In the genomic region with DNA sequence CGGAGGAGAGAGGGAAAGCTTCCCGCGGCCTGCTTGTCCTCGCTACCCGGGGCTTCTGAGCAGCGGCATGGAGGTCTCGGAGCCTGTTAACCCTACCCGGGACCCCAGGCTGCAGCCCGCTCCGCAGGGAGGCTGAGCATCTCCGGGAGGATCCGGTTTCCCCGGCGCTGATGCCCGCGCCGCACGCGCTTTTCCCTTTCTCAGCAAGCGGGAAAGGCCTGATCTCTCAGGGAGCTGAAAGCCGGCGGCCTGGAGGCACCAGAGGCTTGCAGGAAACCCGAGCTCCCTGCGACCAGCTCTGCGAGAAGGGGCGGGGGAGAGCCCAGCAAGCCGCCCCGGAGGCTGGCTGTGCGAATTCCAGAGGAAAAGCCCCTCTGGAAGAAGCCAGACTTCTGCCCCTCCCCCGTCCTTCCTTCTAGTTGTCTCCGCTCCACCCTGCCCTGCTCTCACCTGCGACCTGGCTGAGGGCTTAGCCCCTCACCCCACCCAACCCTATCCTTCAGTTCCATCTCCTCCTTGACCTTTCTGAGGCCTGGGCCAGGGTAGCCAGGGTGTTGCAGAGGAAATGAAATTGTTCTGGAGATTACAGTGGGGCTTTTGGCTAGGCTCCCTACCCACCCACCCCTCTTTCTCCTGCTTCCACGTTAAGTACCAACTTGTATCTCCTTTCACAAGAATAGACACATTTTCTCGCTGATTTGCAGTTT, we compare ENCODE assay signal across 8 mouse cellular contexts. TPM values are rescaled to one million over a fixed set of nuclear protein-coding genes. Genes with fewer than 3 reads are reported as not detected.
A peak's percentile ranks its signal among the peaks of the same experiment; 100 is the strongest.
DNase-seq lines count a peak whose midpoint lies in the region; ATAC-seq and TF ChIP-seq lines count a peak whose summit lies in the region.

No protein-coding gene starts in this region.

- TF ChIP-seq POLR2A in brain, embryonic 14.5 days (IDR thresholded peaks at IDR 0.05; ENCODE audit: borderline replicate concordance, extremely low read depth, insufficient read depth, insufficient read length, poor library complexity, severe bottlenecking) = no peak

- no peak for DNase-seq in lung, adult 18-20 months
- peak; percentile 79 for DNase-seq in brain, embryonic 14.5 days (ENCODE audit: low read depth)
- peak; percentile 79 for DNase-seq in forebrain, postnatal 0 days
- no peak for DNase-seq in liver, embryonic 14.5 days (ENCODE audit: low read depth in 3 of 3, low spot score in 3 of 3)
- DNase-seq in thymus, postnatal 14 days = no peak

- H3K9me3 ChIP-seq in lung, embryonic 15.5 days = no peaks in the 10 kb centered on the region
- no peaks in the 10 kb centered on the region for H3K9me3 ChIP-seq in forebrain, postnatal 0 days (ENCODE audit: low read length)
- no peaks in the 10 kb centered on the region for H3K9me3 ChIP-seq in intestine, embryonic 15.5 days
- no peaks in the 10 kb centered on the region for H3K9me3 ChIP-seq in liver, embryonic 14.5 days (ENCODE audit: control insufficient read depth, low read length)
- H3K9me3 ChIP-seq in stomach, embryonic 14.5 days (ENCODE audit: control insufficient read depth, low read depth, low read length) = no peaks in the 10 kb centered on the region

- ATAC-seq in lung, embryonic 15.5 days (ENCODE audit: borderline replicate concordance, extremely low read depth, low FRiP score, low TSS enrichment) = no peak
- no peak for ATAC-seq in forebrain, postnatal 0 days
- ATAC-seq in intestine, embryonic 15.5 days = no peak
- ATAC-seq in liver, embryonic 14.5 days (ENCODE audit: insufficient read depth) = no peak
- no peak for ATAC-seq in stomach, embryonic 14.5 days (ENCODE audit: insufficient number of reproducible peaks, insufficient read depth, low FRiP score, low read depth)

- TF ChIP-seq CTCF in brain, embryonic 14.5 days (IDR thresholded peaks at IDR 0.05; ENCODE audit: borderline replicate concordance, extremely low read depth, insufficient read depth, insufficient read length) = no peak
- no peak for TF ChIP-seq CTCF in forebrain, postnatal 0 days (IDR thresholded peaks at IDR 0.05; ENCODE audit: low read depth)
- TF ChIP-seq CTCF in liver, embryonic 14.5 days (IDR thresholded peaks at IDR 0.05; ENCODE audit: low read depth) = no peak

- peak overlapping the region; percentile 79 for H3K4me2 ChIP-seq in lung, embryonic 15.5 days
- peak overlapping the region; percentile 88 for H3K4me2 ChIP-seq in forebrain, postnatal 0 days (ENCODE audit: low read depth)
- peak overlapping the region; percentile 93 for H3K4me2 ChIP-seq in intestine, embryonic 15.5 days (replicated peaks)
- H3K4me2 ChIP-seq in liver, embryonic 14.5 days (ENCODE audit: low read depth) = peak overlapping the region; percentile 63
- H3K4me2 ChIP-seq in stomach, embryonic 14.5 days (replicated peaks; ENCODE audit: low read depth, low read length) = peak overlapping the region; percentile 96

- H3K9ac ChIP-seq in lung, embryonic 15.5 days = peak overlapping the region; percentile 42
- peak overlapping the region; percentile 76 for H3K9ac ChIP-seq in forebrain, postnatal 0 days
- H3K9ac ChIP-seq in intestine, embryonic 15.5 days = peak overlapping the region; percentile 70
- peak overlapping the region; percentile 29; the same call in 1 of the 2 replicates for H3K9ac ChIP-seq in liver, embryonic 14.5 days (replicated peaks)
- peak overlapping the region; percentile 77 for H3K9ac ChIP-seq in stomach, embryonic 14.5 days (replicated peaks; ENCODE audit: low read depth, low read length)

- peak overlapping the region; percentile 36 for H3K4me3 ChIP-seq in lung, embryonic 15.5 days
- peak overlapping the region; percentile 39 for H3K4me3 ChIP-seq in forebrain, postnatal 0 days (ENCODE audit: low read depth, low read length)
- peak overlapping the region; percentile 40 for H3K4me3 ChIP-seq in intestine, embryonic 15.5 days (replicated peaks)
- H3K4me3 ChIP-seq in liver, embryonic 14.5 days (ENCODE audit: insufficient read depth in 1 of 2, low read depth in 2 of 2, low read length in 2 of 2) = peak overlapping the region; percentile 33 to 42; a peak in 3 of 4 replicates
- peak overlapping the region; percentile 35 for H3K4me3 ChIP-seq in stomach, embryonic 14.5 days (ENCODE audit: low read depth, low read length)

- WGBS in lung, embryonic 15.5 days = 4% methylated on average over 34 of the region's 34 CpGs
- 8% methylated on average over 34 of the region's 34 CpGs for whole genome bisulfite sequencing in forebrain, postnatal 0 days
- 5% methylated on average over 33 of the region's 34 CpGs for WGBS in intestine, embryonic 15.5 days
- WGBS in liver, embryonic 14.5 days (ENCODE audit: insufficient replicate concordance) = 7% methylated on average over 33 of the region's 34 CpGs
- 4% methylated on average over 34 of the region's 34 CpGs for WGBS in stomach, embryonic 14.5 days

- TF ChIP-seq EP300 in liver, embryonic 14.5 days (IDR thresholded peaks at IDR 0.05; ENCODE audit: low read depth) = no peak

- peaks cover 21% of the 10 kb centered on the region for H3K4me1 ChIP-seq in lung, embryonic 15.5 days
- H3K4me1 ChIP-seq in forebrain, postnatal 0 days (ENCODE audit: insufficient read depth) = peaks cover 6% of the 10 kb centered on the region; the same call in 1 of the 2 replicates
- peaks cover 7% of the 10 kb centered on the region for H3K4me1 ChIP-seq in intestine, embryonic 15.5 days (replicated peaks)
- peaks cover 2 to 5% of the 10 kb centered on the region in 2 experiments for H3K4me1 ChIP-seq in liver, embryonic 14.5 days (replicated peaks; ENCODE audit: control insufficient read depth in 2 of 2, insufficient read depth in 2 of 2, low read length in 1 of 2)
- H3K4me1 ChIP-seq in stomach, embryonic 14.5 days (ENCODE audit: control insufficient read depth, insufficient read depth, low read length) = peaks cover 11% of the 10 kb centered on the region; the same call in 1 of the 2 replicates

- H3K27ac ChIP-seq in lung, embryonic 15.5 days = 0 out of 2 replicates have a peak overlapping the region, but pooled peaks have one; percentile 25
- H3K27ac ChIP-seq in forebrain, postnatal 0 days (ENCODE audit: low read depth, low read length) = no peak overlapping the region
- 0 out of 2 replicates have a peak overlapping the region, but pooled peaks have one; percentile 36 for H3K27ac ChIP-seq in intestine, embryonic 15.5 days
- H3K27ac ChIP-seq in liver, embryonic 14.5 days = no peak overlapping the region
- H3K27ac ChIP-seq in stomach, embryonic 14.5 days (ENCODE audit: low read length) = peak overlapping the region; percentile 33

- no peaks in the 10 kb centered on the region for H3K36me3 ChIP-seq in lung, embryonic 15.5 days
- no peaks in the 10 kb centered on the region for H3K36me3 ChIP-seq in forebrain, postnatal 0 days (ENCODE audit: insufficient read depth)
- no peaks in the 10 kb centered on the region for H3K36me3 ChIP-seq in intestine, embryonic 15.5 days
- no peaks in the 10 kb centered on the region for H3K36me3 ChIP-seq in liver, embryonic 14.5 days (replicated peaks; ENCODE audit: control insufficient read depth, insufficient read depth, low read depth)
- no peaks in the 10 kb centered on the region for H3K36me3 ChIP-seq in stomach, embryonic 14.5 days (ENCODE audit: control insufficient read depth, insufficient read depth, low read length)

- H3K27me3 ChIP-seq in lung, embryonic 15.5 days = no peaks in the 10 kb centered on the region
- no peaks in the 10 kb centered on the region for H3K27me3 ChIP-seq in forebrain, postnatal 0 days (ENCODE audit: insufficient read depth, low read length)
- H3K27me3 ChIP-seq in intestine, embryonic 15.5 days (replicated peaks) = no peaks in the 10 kb centered on the region
- H3K27me3 ChIP-seq in liver, embryonic 14.5 days (ENCODE audit: control insufficient read depth, insufficient read depth, low read length) = peaks cover 74% of the 10 kb centered on the region
- no peaks in the 10 kb centered on the region for H3K27me3 ChIP-seq in stomach, embryonic 14.5 days (ENCODE audit: control insufficient read depth, insufficient read depth, low read length)

RNA-seq across cellular contexts. Expression of a gene that starts 5.6 kb away (rescaled TPM):
- polyA plus RNA-seq in lung, embryonic 15.5 days (2015; fragmentation: Nextera tagmentation; extraction: Ambion mirVana) = 12.5 and 13.6 TPM in 2 replicates
- 5.5 and 6.1 TPM in 2 replicates for polyA plus RNA-seq in brain, embryonic 14.5 days (2012; rRNA removed)
- 2.6 and 3.5 TPM in 2 replicates for total RNA-seq in forebrain, postnatal 0 days (2014; rRNA removed)
- 10.1 and 11.8 TPM in 2 replicates for polyA plus RNA-seq in forebrain, postnatal 0 days (2015; fragmentation: Nextera tagmentation; extraction: Ambion mirVana)
- polyA plus RNA-seq in intestine, embryonic 15.5 days (2015; fragmentation: Nextera tagmentation; extraction: Ambion mirVana) = 11.8 and 12.6 TPM in 2 replicates
- 0.32 and 0.48 TPM in 2 replicates for polyA plus RNA-seq in liver, embryonic 14.5 days (2012; rRNA removed)
- polyA plus RNA-seq in liver, embryonic 14.5 days (2014; fragmentation: Nextera tagmentation; extraction: Ambion mirVana) = 0.36 and 0.81 TPM in 2 replicates
- 9.9 and 11.0 TPM in 2 replicates for polyA plus RNA-seq in stomach, embryonic 14.5 days (2014; fragmentation: Nextera tagmentation; extraction: Ambion mirVana)

RNA-seq across cellular contexts. Expression of a gene that starts 16.9 kb away (rescaled TPM):
- 7.2 and 8.4 TPM in 2 replicates for polyA plus RNA-seq in lung, embryonic 15.5 days (2015; fragmentation: Nextera tagmentation; extraction: Ambion mirVana)
- 25.4 and 33.5 TPM in 2 replicates for polyA plus RNA-seq in brain, embryonic 14.5 days (2012; rRNA removed)
- 11.4 and 12.6 TPM in 2 replicates for total RNA-seq in forebrain, postnatal 0 days (2014; rRNA removed)
- polyA plus RNA-seq in forebrain, postnatal 0 days (2015; fragmentation: Nextera tagmentation; extraction: Ambion mirVana) = 4.3 and 4.9 TPM in 2 replicates
- polyA plus RNA-seq in intestine, embryonic 15.5 days (2015; fragmentation: Nextera tagmentation; extraction: Ambion mirVana) = 3.2 and 3.6 TPM in 2 replicates
- 0.48 and 0.60 TPM in 2 replicates for polyA plus RNA-seq in liver, embryonic 14.5 days (2012; rRNA removed)
- 0.27 and 0.43 TPM in 2 replicates for polyA plus RNA-seq in liver, embryonic 14.5 days (2014; fragmentation: Nextera tagmentation; extraction: Ambion mirVana)
- polyA plus RNA-seq in stomach, embryonic 14.5 days (2014; fragmentation: Nextera tagmentation; extraction: Ambion mirVana) = 4.4 and 5.0 TPM in 2 replicates

RNA-seq across cellular contexts. Expression of a gene that starts 23.1 kb away (rescaled TPM):
- 58.9 and 59.4 TPM in 2 replicates for polyA plus RNA-seq in lung, embryonic 15.5 days (2015; fragmentation: Nextera tagmentation; extraction: Ambion mirVana)
- 41.1 and 49.4 TPM in 2 replicates for polyA plus RNA-seq in brain, embryonic 14.5 days (2012; rRNA removed)
- total RNA-seq in forebrain, postnatal 0 days (2014; rRNA removed) = 27.3 and 31.3 TPM in 2 replicates
- polyA plus RNA-seq in forebrain, postnatal 0 days (2015; fragmentation: Nextera tagmentation; extraction: Ambion mirVana) = 15.9 and 27.4 TPM in 2 replicates
- 55.5 TPM in 2 replicates for polyA plus RNA-seq in intestine, embryonic 15.5 days (2015; fragmentation: Nextera tagmentation; extraction: Ambion mirVana)
- polyA plus RNA-seq in liver, embryonic 14.5 days (2012; rRNA removed) = 13.4 and 16.4 TPM in 2 replicates
- 14.4 and 19.7 TPM in 2 replicates for polyA plus RNA-seq in liver, embryonic 14.5 days (2014; fragmentation: Nextera tagmentation; extraction: Ambion mirVana)
- polyA plus RNA-seq in stomach, embryonic 14.5 days (2014; fragmentation: Nextera tagmentation; extraction: Ambion mirVana) = 45.0 and 56.9 TPM in 2 replicates

RNA-seq across cellular contexts. Expression of a gene that starts 35.2 kb away (rescaled TPM):
- polyA plus RNA-seq in lung, embryonic 15.5 days (2015; fragmentation: Nextera tagmentation; extraction: Ambion mirVana) = not detected in 2 replicates
- polyA plus RNA-seq in brain, embryonic 14.5 days (2012; rRNA removed) = 0.16 TPM in 1 of 2 replicates, not detected in the other
- not detected in 2 replicates for total RNA-seq in forebrain, postnatal 0 days (2014; rRNA removed)
- polyA plus RNA-seq in forebrain, postnatal 0 days (2015; fragmentation: Nextera tagmentation; extraction: Ambion mirVana) = not detected in 2 replicates
- polyA plus RNA-seq in intestine, embryonic 15.5 days (2015; fragmentation: Nextera tagmentation; extraction: Ambion mirVana) = not detected in 2 replicates
- polyA plus RNA-seq in liver, embryonic 14.5 days (2012; rRNA removed) = not detected in 2 replicates
- not detected in 2 replicates for polyA plus RNA-seq in liver, embryonic 14.5 days (2014; fragmentation: Nextera tagmentation; extraction: Ambion mirVana)
- polyA plus RNA-seq in stomach, embryonic 14.5 days (2014; fragmentation: Nextera tagmentation; extraction: Ambion mirVana) = not detected in 2 replicates

Comparison
In these comparisons a context has a peak if more than half of its experiments do, and no peak if none do; other contexts are left out.
1. H3K27ac ChIP-seq: peak in lung, embryonic 15.5 days (single experiment), intestine, embryonic 15.5 days (single experiment) and stomach, embryonic 14.5 days (single experiment); none in forebrain, postnatal 0 days (single experiment) and liver, embryonic 14.5 days (single experiment).
2. DNase-seq: peak in brain, embryonic 14.5 days (single experiment) and forebrain, postnatal 0 days (single experiment); none in lung, adult 18-20 months (0 of 2), liver, embryonic 14.5 days (0 of 3) and thymus, postnatal 14 days (single experiment).
3. Peak in every context shown above with its lines, with median percentiles within 50 percentile points of each other: H3K4me2 ChIP-seq, H3K4me3 ChIP-seq and H3K9ac ChIP-seq.